Mouse (Mus musculus) hindbrain, embryonic 16.5 days (tissue): ENCODE data around the gene Lhfpl3. TPM values are rescaled to one million over a fixed set of nuclear protein-coding genes. Genes with fewer than 3 reads are reported as not detected.

Experiments used
- ATAC-seq: fragments of 200-750 bp; cut with Nextera tagmentation; 2 replicates; pipeline ENCODE4 v1.8.0; 2017; ENCODE audit warnings: moderate TSS enrichment, moderate library complexity
- H3K27ac ChIP-seq: fragments of 300-500 bp; sonication (generic); 2 replicates; pipeline ENCODE4 v1.5.1; 2014; ENCODE audit warnings: low read depth, mild to moderate bottlenecking, control low read depth, low read length, moderate library complexity
- H3K27me3 ChIP-seq: fragments of 300-500 bp; sonication (generic); replicated peaks from 2 replicates; pipeline ENCODE4 v1.6.1; 2014; ENCODE audit warnings: low read length; ENCODE audit not compliant: control insufficient read depth, insufficient read depth
- H3K36me3 ChIP-seq: fragments of 300-500 bp; sonication (generic); 2 replicates; pipeline ENCODE4 v1.6.1; 2014; ENCODE audit warnings: mild to moderate bottlenecking, low read length, moderate library complexity, mixed read lengths; ENCODE audit not compliant: control insufficient read depth, insufficient read depth
- H3K4me1 ChIP-seq: fragments of 300-500 bp; sonication (generic); 2 replicates; pipeline ENCODE4 v1.6.1; 2014; ENCODE audit warnings: low read depth, low read length; ENCODE audit not compliant: control insufficient read depth, insufficient read depth
- H3K4me2 ChIP-seq: fragments of 300-500 bp; sonication (generic); 2 replicates; pipeline ENCODE4 v1.6.1; 2014; ENCODE audit warnings: mild to moderate bottlenecking, low read length, control low read depth, moderate library complexity
- H3K4me3 ChIP-seq: fragments of 300-500 bp; sonication (generic); 2 replicates; pipeline ENCODE4 v1.5.1; 2014; ENCODE audit warnings: mild to moderate bottlenecking, low read length, control low read depth, moderate library complexity
- H3K9ac ChIP-seq: fragments of 300-500 bp; sonication (generic); 2 replicates; pipeline ENCODE4 v1.6.1; 2014; ENCODE audit warnings: low read depth, mild to moderate bottlenecking, control low read depth, low read length, moderate library complexity
- H3K9me3 ChIP-seq: fragments of 300-500 bp; sonication (generic); 2 replicates; pipeline ENCODE4 v1.6.1; 2014; ENCODE audit warnings: mild to moderate bottlenecking, low read length, moderate library complexity; ENCODE audit not compliant: control insufficient read depth
- WGBS: fragments of 180-500 bp; shearing (Covaris S2); extraction: QIAGEN DNeasy Blood & Tissue Kit; methylation state at CpG from one replicate; pipeline ENCODE4 v1.1.7; 2014; 5-methylcytosine and 5-hydroxymethylcytosine counted together
- polyA plus RNA-seq: library from polyadenylated mRNA; unstranded; fragments of >200 nt; fragmentation: Nextera tagmentation; extraction: Ambion mirVana; gene quantifications from 2 replicates; pipeline ENCODE4 v1.2.1, GENCODE M21; 2015

Lhfpl3 gene
- polyA plus RNA-seq, 1 experiment from 2014 or later, result 34.5 TPM

DNA sequence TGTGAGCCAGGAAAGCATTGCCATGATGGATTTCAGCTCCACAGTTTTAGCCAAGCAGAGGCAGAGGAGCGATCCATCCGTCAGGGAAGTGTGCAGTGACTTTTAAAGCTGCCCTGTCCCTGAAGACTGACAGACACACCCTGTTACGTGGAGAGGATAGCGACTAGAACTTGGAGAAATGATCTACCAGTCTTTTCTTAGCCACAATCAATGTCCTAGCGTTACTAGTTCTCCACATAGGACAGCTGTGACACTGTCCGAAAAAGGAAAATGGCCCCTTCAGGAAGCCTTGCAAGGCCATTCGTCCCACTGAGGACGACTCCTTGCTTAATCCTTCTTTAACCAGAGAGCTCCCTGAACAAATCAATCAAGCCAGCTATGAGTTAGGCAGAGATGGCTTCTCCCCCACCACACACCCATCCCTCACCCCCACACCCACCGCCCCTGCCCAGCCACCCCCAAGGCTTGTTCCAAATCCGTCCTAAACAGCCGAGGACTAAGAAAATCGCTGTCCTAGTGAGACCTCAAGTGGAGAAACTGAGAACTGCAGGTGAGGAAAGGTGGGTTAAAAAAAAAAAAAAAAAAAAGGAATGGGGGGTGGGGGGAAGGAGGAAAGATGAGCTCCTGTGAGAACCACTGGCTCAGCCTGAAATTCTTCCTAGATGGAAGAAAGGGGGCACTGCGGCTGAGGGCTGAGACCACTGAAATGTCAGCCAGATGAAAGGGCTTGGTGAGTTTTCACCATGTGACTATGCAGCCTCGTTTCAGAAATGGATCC is 479.1 kb downstream of the Lhfpl3 start:
- Histone ChIP-seq H3K9ac (peak overlapping the region; percentile 65), H3K9me3 (no peaks in the 10 kb centered on the region), H3K27ac (peak overlapping the region; percentile 24; the same call in 1 of the 2 replicates), H3K4me1 (peaks cover 3% of the 10 kb centered on the region), H3K4me3 (peak overlapping the region; percentile 38), H3K36me3 (no peaks in the 10 kb centered on the region), H3K4me2 (peak overlapping the region; percentile 65), H3K27me3 (no peaks in the 10 kb centered on the region)
- peak; percentile 94 for ATAC-seq
- 13% methylated on average over 14 of the region's 14 CpGs for WGBS

DNA sequence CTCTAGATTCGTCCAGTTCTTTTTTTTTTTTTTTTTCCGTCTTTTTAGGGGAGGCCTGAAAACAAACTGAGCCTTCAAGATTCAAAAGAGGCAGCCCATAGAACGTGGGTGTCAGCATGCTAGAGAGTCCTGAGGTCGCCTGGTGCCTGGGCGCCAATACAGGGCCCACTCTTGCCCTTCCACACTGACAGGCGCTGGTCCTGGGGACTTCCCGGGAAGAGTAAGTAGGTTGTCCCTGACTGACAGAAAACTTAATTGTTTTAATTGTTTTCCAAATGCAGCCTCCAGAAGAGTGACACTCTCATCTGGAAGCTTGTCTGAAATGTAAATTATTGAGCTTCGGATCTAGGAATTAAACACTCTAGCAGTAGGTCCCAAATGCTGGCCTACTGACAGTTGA is 479.8 kb downstream of the Lhfpl3 start:
- H3K9ac ChIP-seq, result no peak overlapping the region
- no peaks in the 10 kb centered on the region for H3K36me3 ChIP-seq
- no peak overlapping the region for H3K27ac ChIP-seq
- WGBS, result 18% methylated on average over 8 of the region's 8 CpGs
- H3K4me1 ChIP-seq, result peaks cover 3% of the 10 kb centered on the region
- H3K4me2 ChIP-seq, result peak overlapping the region; percentile 65
- H3K4me3 ChIP-seq, result no peak overlapping the region
- H3K9me3 ChIP-seq, result no peaks in the 10 kb centered on the region
- no peaks in the 10 kb centered on the region for H3K27me3 ChIP-seq
- 0 out of 2 replicates have a peak, but pooled peaks have one; percentile 34 for ATAC-seq

DNA sequence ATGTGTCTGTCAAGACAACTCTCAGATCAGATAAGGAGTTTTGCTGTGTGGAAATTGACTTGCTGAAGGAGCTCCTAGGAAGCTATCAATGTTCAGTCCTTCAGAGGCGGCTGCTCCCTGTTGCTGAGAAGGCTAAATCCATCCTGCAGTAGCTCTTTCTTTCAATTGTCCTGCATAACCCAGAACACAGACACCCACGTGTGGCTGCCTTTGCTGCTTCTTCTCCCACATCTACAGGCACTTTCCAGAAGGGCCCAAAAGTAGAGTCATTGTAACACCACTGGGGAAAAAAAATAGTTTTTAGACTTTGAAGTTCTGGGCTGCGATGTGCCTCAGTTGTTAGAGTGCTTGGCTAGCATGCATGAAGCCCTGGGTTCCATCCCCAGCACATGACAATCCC is 480.9 kb downstream of the Lhfpl3 start:
- H3K27me3 ChIP-seq, result no peaks in the 10 kb centered on the region
- WGBS, result 81% methylated on average over 3 of the region's 3 CpGs
- H3K27ac ChIP-seq, result no peak overlapping the region
- ATAC-seq, result no peak
- H3K36me3 ChIP-seq, result no peaks in the 10 kb centered on the region
- H3K4me2 ChIP-seq, result no peak overlapping the region
- no peak overlapping the region for H3K9ac ChIP-seq
- H3K9me3 ChIP-seq, result no peaks in the 10 kb centered on the region
- H3K4me3 ChIP-seq, result no peak overlapping the region
- peaks cover 3% of the 10 kb centered on the region for H3K4me1 ChIP-seq

DNA sequence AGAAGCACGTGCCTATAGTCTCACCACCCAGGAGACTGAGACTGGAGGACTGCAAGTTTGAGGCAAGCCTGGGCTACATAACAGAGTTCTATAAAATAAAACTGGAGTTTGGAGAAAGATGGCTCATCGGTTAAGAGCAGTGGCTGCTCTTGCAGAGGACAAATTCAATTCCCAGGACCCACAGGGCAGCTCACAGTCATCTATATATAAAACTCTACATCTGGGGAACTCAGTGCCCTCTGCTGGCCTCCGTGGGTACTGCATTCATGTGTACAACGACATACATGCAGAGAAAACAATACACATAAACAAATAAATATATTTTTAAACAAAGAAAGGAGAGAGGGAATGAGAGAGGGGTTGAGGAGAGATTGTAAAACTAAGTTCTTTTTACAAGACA is 501.1 kb downstream of the Lhfpl3 start:
- H3K4me3 ChIP-seq, result no peak overlapping the region
- no peaks in the 10 kb centered on the region; the same call in 1 of the 2 replicates for H3K4me1 ChIP-seq
- H3K9me3 ChIP-seq, result no peaks in the 10 kb centered on the region
- H3K27me3 ChIP-seq, result no peaks in the 10 kb centered on the region
- H3K9ac ChIP-seq, result no peak overlapping the region
- ATAC-seq, result no peak
- H3K27ac ChIP-seq, result no peak overlapping the region
- no peak overlapping the region for H3K4me2 ChIP-seq
- H3K36me3 ChIP-seq, result no peaks in the 10 kb centered on the region
- 51% methylated on average over 4 of the region's 4 CpGs for WGBS

DNA sequence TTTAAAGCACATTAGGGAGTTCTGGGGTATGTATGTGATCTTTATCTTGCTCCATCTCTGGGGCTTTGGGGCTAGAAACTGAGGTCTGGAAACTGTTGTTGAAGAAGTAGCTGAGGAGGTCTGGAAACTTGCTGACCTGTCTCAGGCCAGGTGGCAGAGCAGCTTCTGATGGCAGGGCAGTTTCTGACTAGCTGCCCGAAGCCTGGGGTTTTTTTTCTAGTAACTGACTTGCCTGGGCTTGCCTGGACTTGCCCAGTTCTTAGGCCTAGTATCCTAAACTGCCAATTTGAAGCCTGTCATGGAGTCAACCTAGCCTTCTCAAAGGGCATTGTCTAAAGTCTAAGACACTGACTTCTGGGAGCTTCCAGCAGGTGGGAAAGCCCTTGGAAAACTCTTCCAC is 501.9 kb downstream of the Lhfpl3 start:
- no peak overlapping the region for H3K27ac ChIP-seq
- H3K36me3 ChIP-seq, result no peaks in the 10 kb centered on the region
- ATAC-seq, result no peak
- no peaks in the 10 kb centered on the region for H3K9me3 ChIP-seq
- no peak overlapping the region for H3K9ac ChIP-seq
- no peak overlapping the region for H3K4me2 ChIP-seq
- no peaks in the 10 kb centered on the region for H3K27me3 ChIP-seq
- WGBS, result 76% methylated on average over 1 of the region's 1 CpGs
- H3K4me1 ChIP-seq, result no peaks in the 10 kb centered on the region; the same call in 1 of the 2 replicates
- H3K4me3 ChIP-seq, result no peak overlapping the region

DNA sequence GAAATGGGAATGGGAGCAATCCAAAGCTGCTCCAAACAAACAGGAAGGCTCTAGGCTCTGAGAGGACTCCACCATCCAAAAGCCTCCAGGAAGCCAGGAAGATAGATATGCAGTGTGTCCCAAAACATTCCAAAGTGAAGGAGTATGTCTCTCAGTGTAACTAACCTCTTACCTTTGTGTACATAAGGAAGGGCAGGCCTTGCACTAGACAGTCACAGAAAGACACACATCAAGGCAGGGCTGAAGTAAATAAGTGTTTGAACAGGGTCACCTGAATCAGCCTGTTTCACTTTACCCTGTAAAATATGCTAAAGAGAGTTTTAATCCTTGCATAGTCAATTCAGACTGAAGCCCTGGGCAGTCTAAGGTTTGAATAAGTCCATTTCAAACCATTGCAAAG is 502.4 kb downstream of the Lhfpl3 start:
- Histone ChIP-seq H3K4me2 (no peak overlapping the region), H3K4me3 (no peak overlapping the region), H3K4me1 (no peaks in the 10 kb centered on the region; the same call in 1 of the 2 replicates), H3K27ac (no peak overlapping the region), H3K9me3 (no peaks in the 10 kb centered on the region), H3K9ac (no peak overlapping the region), H3K27me3 (no peaks in the 10 kb centered on the region), H3K36me3 (no peaks in the 10 kb centered on the region)
- no peak for ATAC-seq

DNA sequence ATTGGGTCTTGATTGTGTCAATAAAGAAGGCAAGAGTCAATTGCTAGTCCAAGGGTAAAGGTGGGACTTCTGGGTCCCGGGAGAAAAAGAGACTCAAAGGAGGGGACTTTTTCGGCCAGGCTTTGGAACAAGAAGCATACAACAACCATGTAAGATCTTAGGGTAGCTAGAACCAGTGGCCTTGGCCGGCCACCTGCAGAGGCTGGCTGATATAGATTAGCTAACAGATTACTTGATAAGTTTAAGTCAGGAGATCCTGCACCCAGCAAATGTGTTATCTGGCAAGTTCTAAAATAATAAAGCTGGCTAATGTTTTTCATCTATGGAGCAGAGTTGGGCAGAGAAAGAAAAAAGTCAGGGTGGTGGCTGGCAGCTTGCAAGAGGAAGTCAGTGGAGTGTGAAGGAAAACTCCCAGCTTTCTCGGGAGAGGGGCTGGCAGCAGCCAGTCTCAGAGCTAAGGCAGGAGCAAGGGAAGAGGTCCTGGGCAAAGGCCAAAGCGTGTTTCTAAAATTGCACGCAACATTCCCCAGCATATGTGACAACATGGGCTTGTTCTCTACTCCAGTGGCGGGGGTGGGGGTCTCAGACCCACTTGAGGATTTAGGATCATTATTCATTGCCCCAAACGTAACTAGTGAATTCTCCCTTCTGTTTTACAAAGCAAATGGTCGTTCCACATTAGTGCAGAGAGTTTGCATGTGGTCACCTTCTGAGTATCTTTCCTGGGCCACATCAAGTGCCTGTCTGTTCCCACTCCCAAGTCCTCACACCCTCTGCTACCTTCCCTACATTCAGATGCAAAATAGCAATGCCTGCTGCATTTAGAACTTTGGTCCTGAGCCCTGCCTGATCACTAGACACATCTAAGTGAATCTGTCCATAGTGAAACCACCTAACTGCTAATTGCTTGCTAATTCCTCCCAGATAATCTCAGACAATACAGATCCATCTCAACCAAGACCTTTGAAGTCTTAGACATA is 504.3 kb downstream of the Lhfpl3 start:
- no peak overlapping the region for H3K9ac ChIP-seq
- no peaks in the 10 kb centered on the region for H3K27me3 ChIP-seq
- no peaks in the 10 kb centered on the region for H3K9me3 ChIP-seq
- no peaks in the 10 kb centered on the region; the same call in 1 of the 2 replicates for H3K4me1 ChIP-seq
- H3K36me3 ChIP-seq, result no peaks in the 10 kb centered on the region
- no peak overlapping the region for H3K4me3 ChIP-seq
- H3K4me2 ChIP-seq, result no peak overlapping the region
- ATAC-seq, result no peak
- no peak overlapping the region for H3K27ac ChIP-seq
- WGBS, result 52% methylated on average over 9 of the region's 9 CpGs

DNA sequence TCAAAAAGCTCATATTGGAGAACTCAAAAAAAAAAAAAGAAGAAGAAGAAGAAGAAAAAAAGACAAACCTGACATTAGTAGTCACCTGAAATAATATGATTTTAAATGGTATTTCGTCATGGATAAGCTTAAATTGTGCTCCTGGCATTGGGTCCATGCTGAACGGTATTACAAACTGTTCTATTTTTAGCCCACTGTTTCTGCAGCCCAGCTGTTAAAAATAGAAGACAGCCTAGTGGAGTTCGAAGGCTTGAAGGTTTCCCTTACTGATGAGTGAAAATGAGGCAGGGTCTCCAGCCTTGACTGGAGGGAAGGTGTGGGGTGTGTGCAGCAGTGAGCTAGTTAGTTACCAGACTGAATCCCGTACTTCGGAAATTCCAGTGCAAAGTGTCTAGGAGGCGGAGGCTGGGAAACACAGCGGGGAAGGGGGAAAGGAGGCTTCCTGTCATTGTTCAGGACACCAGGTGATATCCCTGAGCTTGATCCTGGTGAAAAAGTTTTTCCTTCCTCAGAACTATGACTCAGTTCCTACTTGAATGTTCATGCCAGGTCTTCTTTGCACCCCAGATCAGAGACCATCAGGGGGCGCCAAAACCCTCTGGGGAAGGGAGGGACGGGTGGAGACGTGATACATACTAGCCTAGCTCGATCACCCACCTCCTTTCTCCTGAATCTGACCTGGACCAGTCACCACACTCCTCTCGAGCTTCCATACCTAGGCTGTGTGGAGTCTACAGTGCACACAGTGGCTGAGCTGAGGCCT is 505.8 kb downstream of the Lhfpl3 start:
- H3K9ac ChIP-seq, result no peak overlapping the region
- no peaks in the 10 kb centered on the region; the same call in 1 of the 2 replicates for H3K4me1 ChIP-seq
- 46% methylated on average over 12 of the region's 12 CpGs for WGBS
- H3K36me3 ChIP-seq, result no peaks in the 10 kb centered on the region
- no peak overlapping the region for H3K4me2 ChIP-seq
- H3K9me3 ChIP-seq, result no peaks in the 10 kb centered on the region
- no peaks in the 10 kb centered on the region for H3K27me3 ChIP-seq
- ATAC-seq, result peak; percentile 52; the same call in 1 of the 2 replicates
- H3K27ac ChIP-seq, result no peak overlapping the region
- H3K4me3 ChIP-seq, result no peak overlapping the region
